Mouse (Mus musculus): ENCODE measurements around the gene Ugt2b37.
"Not testable (repeated sequence)": the region's sequence is repeated elsewhere in the genome, so short reads cannot be mapped to it uniquely, and the experiment has no call there.

- TF ChIP-seq CTCF (IDR thresholded peaks at IDR 0.05; ENCODE audit: low read depth); EP300 (optimal IDR thresholded peaks at IDR 0.05): not testable (repeated sequence)
Observed at GRCm38 (mm10) chr5:87242140-87242539, 12.5 kb downstream of the Ugt2b37 start.
